12 mouse cellular contexts compared by ENCODE assay signal in the genomic region with DNA sequence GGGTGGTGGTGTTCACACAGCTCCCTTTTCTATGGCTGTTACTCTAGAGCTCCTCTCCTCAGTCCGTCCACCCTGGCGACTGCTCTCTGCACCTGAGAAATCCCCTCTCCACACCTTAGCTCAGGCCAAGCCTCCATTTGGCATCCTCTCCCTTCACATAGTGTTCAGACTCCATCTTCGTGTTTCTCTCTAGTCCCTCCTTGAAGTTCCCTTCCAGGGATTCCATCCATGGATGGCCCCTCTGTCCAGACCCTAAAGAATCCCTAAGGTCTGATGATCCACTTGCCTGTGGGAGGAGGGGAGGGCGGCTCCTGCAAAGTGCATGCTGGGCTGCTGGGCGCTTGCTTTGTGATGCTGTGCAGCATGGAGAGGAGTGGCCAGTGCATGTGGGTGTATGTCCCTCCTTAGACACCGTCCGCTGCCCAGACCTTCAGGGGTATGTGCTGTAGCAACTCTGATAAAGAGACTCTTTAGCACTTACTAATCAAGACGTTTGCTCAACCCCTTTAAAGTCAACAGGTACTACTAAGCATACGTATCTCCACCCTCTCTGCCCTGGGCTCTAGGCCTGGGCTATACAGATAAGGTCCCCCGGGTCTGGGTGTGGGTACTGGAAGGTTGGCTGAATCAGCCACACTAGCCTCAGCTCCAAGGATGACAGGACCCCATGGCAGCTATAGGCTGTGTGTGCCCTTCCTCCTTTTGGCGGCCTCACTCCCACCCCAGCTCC. TPM values are rescaled to one million over a fixed set of nuclear protein-coding genes. Genes with fewer than 3 reads are reported as not detected.
DNase-seq lines count a peak whose midpoint lies in the region; ATAC-seq and TF ChIP-seq lines count a peak whose summit lies in the region.
"Had no signal": no experiment of that assay in that cellular context is flagged by ENCODE, and none has a peak within 500 bp of the region (broad histone marks: within the 10 kb centered on the region; RNA-seq: fewer than 3 reads in every experiment).

No protein-coding gene starts in this region.

- H3K9ac ChIP-seq in heart, embryonic 13.5 days, result peak overlapping the region; percentile 68
- H3K9ac ChIP-seq in liver, postnatal 0 days (replicated peaks), result peak overlapping the region; percentile 75
- no peak overlapping the region for H3K9ac ChIP-seq in midbrain, embryonic 15.5 days
- H3K9ac ChIP-seq: limb, embryonic 13.5 days had no signal

- peaks cover 23% of the 10 kb centered on the region for H3K36me3 ChIP-seq in heart, embryonic 13.5 days
- H3K36me3 ChIP-seq in liver, postnatal 0 days (replicated peaks; ENCODE audit: insufficient read depth, low read length), result peaks cover 35% of the 10 kb centered on the region
- H3K36me3 ChIP-seq in midbrain, embryonic 15.5 days (replicated peaks), result peaks cover 11% of the 10 kb centered on the region; the same call in 1 of the 2 replicates

- peaks cover 67% of the 10 kb centered on the region for H3K4me1 ChIP-seq in heart, embryonic 13.5 days
- peaks cover 67% of the 10 kb centered on the region for H3K4me1 ChIP-seq in liver, postnatal 0 days (ENCODE audit: insufficient read depth)
- H3K4me1 ChIP-seq in midbrain, embryonic 15.5 days, result no peaks in the 10 kb centered on the region

- H3K27ac ChIP-seq in heart, embryonic 13.5 days (replicated peaks), result peak overlapping the region; percentile 92
- peak overlapping the region; percentile 94 for H3K27ac ChIP-seq in liver, postnatal 0 days (ENCODE audit: low read depth)
- H3K27ac ChIP-seq in midbrain, embryonic 15.5 days, result no peak overlapping the region

- intact Hi-C loops in heart, postnatal 14 days (cut with DNase I), result no loop called here

- no peak for DNase-seq in heart, postnatal 14 days
- peak; percentile 77 for DNase-seq in spleen, adult 12 weeks (ENCODE audit: low spot score)
- DNase-seq in spleen, adult 18-20 months, result no peak
- DNase-seq in liver, postnatal 0 days, result peak; percentile 81
- DNase-seq in T-cell, adult 2 months (ENCODE audit: low spot score), result no peak
- DNase-seq in cerebellum, adult 18-20 months, result no peak
- DNase-seq: adrenal gland, adult 2 months; gastrocnemius, postnatal 25 days had no signal

- WGBS in heart, embryonic 13.5 days, result 70% methylated on average over 11 of the region's 11 CpGs
- WGBS in liver, postnatal 0 days (ENCODE audit: insufficient replicate concordance), result 59% methylated on average over 11 of the region's 11 CpGs
- WGBS in midbrain, embryonic 15.5 days, result 92% methylated on average over 11 of the region's 11 CpGs

- TF ChIP-seq CTCF in liver, postnatal 0 days (IDR thresholded peaks at IDR 0.05; ENCODE audit: low read depth), result no peak

- peak; percentile 98 for TF ChIP-seq EP300 in liver, postnatal 0 days (IDR thresholded peaks at IDR 0.05; ENCODE audit: low read depth)

- no peaks in the 10 kb centered on the region for H3K9me3 ChIP-seq in heart, embryonic 13.5 days
- H3K9me3 ChIP-seq in liver, postnatal 0 days (ENCODE audit: low read length), result no peaks in the 10 kb centered on the region
- no peaks in the 10 kb centered on the region for H3K9me3 ChIP-seq in midbrain, embryonic 15.5 days
- H3K9me3 ChIP-seq: limb, embryonic 13.5 days had no signal

- peak overlapping the region; percentile 27 for H3K4me3 ChIP-seq in heart, embryonic 13.5 days
- peak overlapping the region; percentile 43 for H3K4me3 ChIP-seq in liver, postnatal 0 days (ENCODE audit: low read depth, low read length)
- H3K4me3 ChIP-seq in midbrain, embryonic 15.5 days, result no peak overlapping the region
- H3K4me3 ChIP-seq: limb, embryonic 13.5 days had no signal

- peak; percentile 72 for ATAC-seq in heart, embryonic 13.5 days (ENCODE audit: extremely low read depth, insufficient number of reproducible peaks, low FRiP score, low TSS enrichment)
- peak; percentile 90 for ATAC-seq in liver, postnatal 0 days
- ATAC-seq in midbrain, embryonic 15.5 days (replicated peaks), result no peak

- no peaks in the 10 kb centered on the region for H3K27me3 ChIP-seq in heart, embryonic 13.5 days (replicated peaks)
- no peaks in the 10 kb centered on the region for H3K27me3 ChIP-seq in liver, postnatal 0 days (ENCODE audit: insufficient read depth, low read length)
- H3K27me3 ChIP-seq in midbrain, embryonic 15.5 days (replicated peaks), result no peaks in the 10 kb centered on the region
- H3K27me3 ChIP-seq: limb, embryonic 13.5 days had no signal

- peak overlapping the region; percentile 63 for H3K4me2 ChIP-seq in heart, embryonic 13.5 days
- H3K4me2 ChIP-seq in liver, postnatal 0 days (ENCODE audit: low read depth, low read length), result peak overlapping the region; percentile 75
- no peak overlapping the region for H3K4me2 ChIP-seq in midbrain, embryonic 15.5 days
- H3K4me2 ChIP-seq: limb, embryonic 13.5 days had no signal

RNA-seq across cellular contexts. Expression of gene Ucp3, which starts 5.8 kb away (rescaled TPM):
- 0.07 and 0.24 TPM in 2 replicates for polyA plus RNA-seq in heart, embryonic 13.5 days (2015; fragmentation: Nextera tagmentation; extraction: Ambion mirVana)
- total RNA-seq in heart, postnatal 14 days (2021), result 10 to 100 TPM; 50.0 to 74.5 TPM
- polyA plus RNA-seq in liver, postnatal 0 days (2015; fragmentation: Nextera tagmentation; extraction: Ambion mirVana), result 0.08 and 0.21 TPM in 2 replicates
- not detected in 2 replicates for polyA plus RNA-seq in midbrain, embryonic 15.5 days (2015; fragmentation: Nextera tagmentation; extraction: Ambion mirVana)
- polyA plus RNA-seq: neural tube, embryonic 14.5 days had no signal

RNA-seq across cellular contexts. Expression of gene Ucp2, which starts 26.2 kb away (rescaled TPM):
- 189 and 197 TPM in 2 replicates for polyA plus RNA-seq in heart, embryonic 13.5 days (2015; fragmentation: Nextera tagmentation; extraction: Ambion mirVana)
- total RNA-seq in heart, postnatal 14 days (2021), result 100 to 1,000 TPM; 781 to 850 TPM
- 530 and 545 TPM in 2 replicates for polyA plus RNA-seq in liver, postnatal 0 days (2015; fragmentation: Nextera tagmentation; extraction: Ambion mirVana)
- polyA plus RNA-seq in midbrain, embryonic 15.5 days (2015; fragmentation: Nextera tagmentation; extraction: Ambion mirVana), result 57.2 and 61.6 TPM in 2 replicates

RNA-seq across cellular contexts. Expression of gene Dnajb13, which starts 47.8 kb away (rescaled TPM):
- 0.19 and 0.29 TPM in 2 replicates for polyA plus RNA-seq in heart, embryonic 13.5 days (2015; fragmentation: Nextera tagmentation; extraction: Ambion mirVana)
- not detected for total RNA-seq in heart, postnatal 14 days (2021)
- polyA plus RNA-seq in liver, postnatal 0 days (2015; fragmentation: Nextera tagmentation; extraction: Ambion mirVana), result 1.0 and 1.8 TPM in 2 replicates
- polyA plus RNA-seq in midbrain, embryonic 15.5 days (2015; fragmentation: Nextera tagmentation; extraction: Ambion mirVana), result 3.7 and 4.9 TPM in 2 replicates
- total RNA-seq: gastrocnemius, postnatal 25 days had no signal

Comparison
In these comparisons a context has a peak if more than half of its experiments do, and no peak if none do; other contexts are left out.
1. DNase-seq: peak in spleen, adult 12 weeks (single experiment) and liver, postnatal 0 days (single experiment); none in heart, postnatal 14 days (0 of 2), spleen, adult 18-20 months (0 of 2), T-cell, adult 2 months (single experiment) and cerebellum, adult 18-20 months (0 of 2).